Mouse (Mus musculus): ENCODE measurements at regions not wholly inside any gene's neighbourhood (a gene's known extent, or its start where the extent isn't known, plus 50 kb on each side); places are given as distances from the start of the nearest gene placed in this dataset.
"Not testable (repeated sequence)": the region's sequence is repeated elsewhere in the genome, so short reads cannot be mapped to it uniquely, and the experiment has no call there.

DNA sequence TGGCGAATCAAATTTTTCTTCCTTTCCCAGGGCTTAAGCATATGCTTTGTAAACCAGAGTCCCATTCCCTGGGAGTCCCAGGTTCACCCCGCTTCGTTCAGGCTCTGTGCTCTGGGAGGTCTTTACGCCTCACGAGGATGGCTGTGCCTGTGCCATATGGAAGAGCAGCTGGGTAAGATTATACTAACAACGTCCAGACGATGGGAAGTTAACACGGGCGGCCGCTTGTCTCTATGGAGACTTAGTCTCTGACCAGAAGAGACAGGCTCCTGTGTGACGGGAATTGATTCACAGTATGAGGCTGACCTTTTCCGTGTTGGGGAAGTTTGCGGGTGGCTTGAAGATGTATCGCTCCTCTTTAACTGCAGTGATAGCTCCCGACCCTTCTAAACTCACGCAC lies 107.9 kb downstream of the Cand1 start:
- Histone ChIP-seq H3K27me3 (ENCODE audit: insufficient read depth, low read length) (no peaks in the 10 kb centered on the region), H3K9me3 (ENCODE audit: low read length) (no peaks in the 10 kb centered on the region), H3K4me1 (ENCODE audit: insufficient read depth) (no peaks in the 10 kb centered on the region), H3K9ac (replicated peaks) (no peak overlapping the region), H3K36me3 (replicated peaks; ENCODE audit: insufficient read depth, low read length) (no peaks in the 10 kb centered on the region), H3K4me2 (ENCODE audit: low read depth, low read length) (no peak overlapping the region), H3K4me3 (ENCODE audit: low read depth, low read length) (no peak overlapping the region), H3K27ac (ENCODE audit: low read depth) (no peak overlapping the region)
- TF ChIP-seq CTCF (IDR thresholded peaks at IDR 0.05; ENCODE audit: low read depth) = no peak
- no peak for TF ChIP-seq EP300 (IDR thresholded peaks at IDR 0.05; ENCODE audit: low read depth)
- DNase-seq (no peak), ATAC-seq (no peak)
- WGBS (ENCODE audit: insufficient replicate concordance) = 62% methylated on average over 16 of the region's 16 CpGs

DNA sequence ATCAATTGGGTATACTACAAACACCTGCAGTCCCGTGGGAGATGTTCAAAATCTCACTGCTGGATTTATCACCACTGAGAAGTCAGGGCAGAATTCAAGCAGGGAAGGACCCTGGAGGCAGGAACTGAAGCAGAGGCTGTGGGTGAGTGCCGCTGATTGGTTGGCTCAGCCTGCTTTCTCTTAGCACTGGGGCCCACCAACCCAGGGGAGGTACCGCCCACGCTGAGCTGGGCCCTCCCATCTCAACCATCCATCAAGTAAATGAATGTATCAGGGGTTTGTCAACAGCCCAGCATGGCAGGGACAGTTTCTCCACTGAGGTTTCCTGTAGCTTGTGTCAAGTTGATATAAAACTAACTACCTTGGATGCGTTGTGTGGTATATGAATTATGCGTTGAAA lies 109.2 kb downstream of the Cand1 start:
- ATAC-seq (no peak), DNase-seq (no peak)
- Histone ChIP-seq H3K9me3 (ENCODE audit: low read length) (no peaks in the 10 kb centered on the region), H3K27me3 (ENCODE audit: insufficient read depth, low read length) (no peaks in the 10 kb centered on the region), H3K9ac (replicated peaks) (no peak overlapping the region), H3K4me3 (ENCODE audit: low read depth, low read length) (no peak overlapping the region), H3K4me1 (ENCODE audit: insufficient read depth) (no peaks in the 10 kb centered on the region), H3K4me2 (ENCODE audit: low read depth, low read length) (no peak overlapping the region), H3K27ac (ENCODE audit: low read depth) (no peak overlapping the region), H3K36me3 (replicated peaks; ENCODE audit: insufficient read depth, low read length) (no peaks in the 10 kb centered on the region)
- TF ChIP-seq CTCF (IDR thresholded peaks at IDR 0.05; ENCODE audit: low read depth) = no peak
- TF ChIP-seq EP300 (IDR thresholded peaks at IDR 0.05; ENCODE audit: low read depth) = no peak
- 78% methylated on average over 6 of the region's 6 CpGs for WGBS (ENCODE audit: insufficient replicate concordance)

DNA sequence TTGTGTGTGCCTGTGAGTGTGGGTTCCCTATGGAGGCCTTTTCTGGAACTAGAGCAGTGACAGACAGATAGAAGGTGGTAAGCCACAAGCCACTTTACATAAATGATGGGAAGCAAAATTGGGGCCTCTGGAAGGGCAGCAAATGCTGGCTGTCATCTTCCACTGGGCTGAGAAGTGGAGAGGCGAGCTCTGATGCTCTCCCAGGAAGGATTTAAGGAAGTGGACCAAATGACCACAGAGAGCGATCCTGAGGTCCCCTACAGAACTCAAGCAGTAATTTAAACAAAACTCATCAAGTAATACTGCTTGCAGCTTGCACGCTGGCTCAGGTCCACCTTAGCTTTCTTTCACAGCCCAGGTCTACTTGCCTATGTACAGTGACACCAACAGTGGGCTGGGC lies 111.8 kb downstream of the Cand1 start:
- TF ChIP-seq CTCF (IDR thresholded peaks at IDR 0.05; ENCODE audit: low read depth) (no peak), EP300 (IDR thresholded peaks at IDR 0.05; ENCODE audit: low read depth) (no peak)
- Histone ChIP-seq H3K4me1 (ENCODE audit: insufficient read depth) (no peaks in the 10 kb centered on the region), H3K4me2 (ENCODE audit: low read depth, low read length) (no peak overlapping the region), H3K27ac (ENCODE audit: low read depth) (no peak overlapping the region), H3K36me3 (replicated peaks; ENCODE audit: insufficient read depth, low read length) (no peaks in the 10 kb centered on the region), H3K4me3 (ENCODE audit: low read depth, low read length) (no peak overlapping the region), H3K27me3 (ENCODE audit: insufficient read depth, low read length) (no peaks in the 10 kb centered on the region), H3K9me3 (ENCODE audit: low read length) (no peaks in the 10 kb centered on the region), H3K9ac (replicated peaks) (no peak overlapping the region)
- 86% methylated on average over 3 of the region's 3 CpGs for WGBS (ENCODE audit: insufficient replicate concordance)
- no peak for DNase-seq
- ATAC-seq = no peak

- H3K9ac ChIP-seq (replicated peaks) = no peak overlapping the region
- H3K4me3 ChIP-seq (ENCODE audit: low read depth, low read length) = no peak overlapping the region
- H3K36me3 ChIP-seq (replicated peaks; ENCODE audit: insufficient read depth, low read length) = no peaks in the 10 kb centered on the region
- no peaks in the 10 kb centered on the region for H3K4me1 ChIP-seq (ENCODE audit: insufficient read depth)
- no peak for ATAC-seq
- no peak overlapping the region for H3K27ac ChIP-seq (ENCODE audit: low read depth)
- no peaks in the 10 kb centered on the region for H3K9me3 ChIP-seq (ENCODE audit: low read length)
- no peaks in the 10 kb centered on the region for H3K27me3 ChIP-seq (ENCODE audit: insufficient read depth, low read length)
- WGBS (ENCODE audit: insufficient replicate concordance) = 74% methylated on average over 5 of the region's 5 CpGs
- DNase-seq = no peak
- H3K4me2 ChIP-seq (ENCODE audit: low read depth, low read length) = no peak overlapping the region
- TF ChIP-seq EP300 (IDR thresholded peaks at IDR 0.05; ENCODE audit: low read depth) (no peak), CTCF (IDR thresholded peaks at IDR 0.05; ENCODE audit: low read depth) (no peak)
Observed at GRCm38 (mm10) chr10:119123517-119123916, 116.3 kb downstream of the Cand1 start.

DNA sequence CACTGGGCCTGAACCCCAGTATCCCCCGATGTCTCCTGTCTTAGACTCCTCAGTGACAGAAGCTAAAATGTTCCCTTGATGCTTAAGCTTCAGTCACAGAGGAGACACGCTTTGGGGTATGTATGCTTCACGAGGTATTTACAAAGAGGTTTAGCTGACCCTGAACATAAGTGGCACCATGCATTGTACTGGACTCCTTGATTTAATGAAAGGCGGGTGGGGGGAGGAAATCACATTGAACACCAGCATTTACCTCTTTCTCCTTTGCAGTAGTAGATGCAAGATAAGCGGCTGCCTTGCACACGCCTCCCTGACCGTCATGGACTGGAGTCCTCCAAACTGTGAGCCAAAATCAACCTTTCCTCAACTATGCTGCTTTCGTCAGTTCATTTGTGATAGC lies 117.5 kb downstream of the Cand1 start:
- no peaks in the 10 kb centered on the region for H3K9me3 ChIP-seq (ENCODE audit: low read length)
- H3K4me2 ChIP-seq (ENCODE audit: low read depth, low read length) = no peak overlapping the region
- WGBS (ENCODE audit: insufficient replicate concordance) = 89% methylated on average over 8 of the region's 8 CpGs
- no peak overlapping the region for H3K27ac ChIP-seq (ENCODE audit: low read depth)
- H3K4me1 ChIP-seq (ENCODE audit: insufficient read depth) = no peaks in the 10 kb centered on the region
- H3K36me3 ChIP-seq (replicated peaks; ENCODE audit: insufficient read depth, low read length) = no peaks in the 10 kb centered on the region
- no peak for TF ChIP-seq CTCF (IDR thresholded peaks at IDR 0.05; ENCODE audit: low read depth)
- TF ChIP-seq EP300 (IDR thresholded peaks at IDR 0.05; ENCODE audit: low read depth) = no peak
- DNase-seq (no peak), ATAC-seq (no peak)
- no peaks in the 10 kb centered on the region for H3K27me3 ChIP-seq (ENCODE audit: insufficient read depth, low read length)
- H3K9ac ChIP-seq (replicated peaks) = no peak overlapping the region
- H3K4me3 ChIP-seq (ENCODE audit: low read depth, low read length) = no peak overlapping the region

DNA sequence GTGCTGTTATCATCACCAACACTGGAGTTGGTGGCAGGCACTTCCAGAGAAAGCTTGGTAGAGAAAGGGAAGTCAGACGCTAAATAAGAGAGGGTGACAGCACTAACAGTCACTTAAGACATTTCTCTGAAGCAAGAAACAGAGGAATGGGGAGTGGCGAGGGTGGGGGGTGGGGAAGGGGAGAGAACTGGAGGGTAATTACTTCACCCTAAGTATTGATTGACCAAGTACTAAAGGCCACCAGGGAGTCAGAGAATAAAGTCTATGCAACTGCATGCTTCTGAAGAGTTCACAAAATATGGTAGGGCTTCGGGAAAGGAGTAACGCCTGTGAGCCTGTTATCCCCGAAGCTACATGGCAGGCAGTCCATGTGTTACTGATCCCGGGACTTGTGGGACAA lies 118.3 kb downstream of the Cand1 start:
- TF ChIP-seq EP300 (IDR thresholded peaks at IDR 0.05; ENCODE audit: low read depth) (no peak), CTCF (IDR thresholded peaks at IDR 0.05; ENCODE audit: low read depth) (no peak)
- no peak overlapping the region for H3K4me3 ChIP-seq (ENCODE audit: low read depth, low read length)
- WGBS (ENCODE audit: insufficient replicate concordance) = 64% methylated on average over 6 of the region's 6 CpGs

DNA sequence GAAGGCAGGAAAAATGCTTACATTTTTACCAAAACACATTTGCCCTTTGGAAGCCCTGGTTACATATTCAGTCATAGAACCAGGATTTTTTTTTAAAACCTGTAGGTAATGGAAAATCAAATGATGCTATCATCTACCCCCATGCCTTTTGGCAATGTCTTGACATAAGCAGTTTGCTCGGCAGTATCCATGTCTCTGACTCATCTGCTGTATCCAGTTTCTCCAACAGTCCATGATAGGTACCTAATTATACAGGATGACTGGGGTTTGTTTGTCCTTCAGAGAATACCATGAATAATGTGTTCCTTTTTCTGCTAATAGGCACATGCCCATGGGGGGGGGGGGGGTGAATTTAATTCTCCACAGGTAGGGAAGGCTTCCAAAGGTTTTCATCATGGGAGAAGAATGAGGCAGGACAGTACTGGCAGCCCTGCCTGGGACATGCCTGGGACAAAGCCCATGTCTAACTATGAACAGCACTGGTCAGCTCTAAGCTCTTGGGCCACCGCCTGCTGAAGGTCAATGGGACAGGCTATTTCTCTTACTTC lies 122.9 kb downstream of the Cand1 start:
- Histone ChIP-seq H3K9ac (replicated peaks) (no peak overlapping the region), H3K4me2 (ENCODE audit: low read depth, low read length) (no peak overlapping the region), H3K27ac (ENCODE audit: low read depth) (no peak overlapping the region), H3K4me3 (ENCODE audit: low read depth, low read length) (no peak overlapping the region), H3K36me3 (replicated peaks; ENCODE audit: insufficient read depth, low read length) (no peaks in the 10 kb centered on the region), H3K4me1 (ENCODE audit: insufficient read depth) (0 out of 2 replicates have a peak, but pooled peaks cover 3% of the 10 kb centered on the region), H3K27me3 (ENCODE audit: insufficient read depth, low read length) (no peaks in the 10 kb centered on the region), H3K9me3 (ENCODE audit: low read length) (no peaks in the 10 kb centered on the region)
- WGBS (ENCODE audit: insufficient replicate concordance) = 71% methylated on average over 2 of the region's 2 CpGs
- DNase-seq (no peak), ATAC-seq (no peak)
- TF ChIP-seq CTCF (IDR thresholded peaks at IDR 0.05; ENCODE audit: low read depth) (no peak), EP300 (IDR thresholded peaks at IDR 0.05; ENCODE audit: low read depth) (no peak)

More for the DNA sequence above, 118.3 kb downstream of the Cand1 start:
- ATAC-seq (no peak), DNase-seq (no peak)
- no peaks in the 10 kb centered on the region for H3K27me3 ChIP-seq (ENCODE audit: insufficient read depth, low read length)
- H3K4me2 ChIP-seq (ENCODE audit: low read depth, low read length) = no peak overlapping the region
- H3K9me3 ChIP-seq (ENCODE audit: low read length) = no peaks in the 10 kb centered on the region
- H3K9ac ChIP-seq (replicated peaks) = no peak overlapping the region
- H3K4me1 ChIP-seq (ENCODE audit: insufficient read depth) = no peaks in the 10 kb centered on the region
- H3K27ac ChIP-seq (ENCODE audit: low read depth) = no peak overlapping the region
- H3K36me3 ChIP-seq (replicated peaks; ENCODE audit: insufficient read depth, low read length) = no peaks in the 10 kb centered on the region

GRCm38 (mm10) chr10:119115200-119115599 lies 124.7 kb downstream of the Cand1 start:
- H3K9me3 ChIP-seq (ENCODE audit: low read length); H3K36me3 ChIP-seq (replicated peaks; ENCODE audit: insufficient read depth, low read length); DNase-seq; H3K27me3 ChIP-seq (ENCODE audit: insufficient read depth, low read length); H3K4me3 ChIP-seq (ENCODE audit: low read depth, low read length); H3K27ac ChIP-seq (ENCODE audit: low read depth); H3K4me2 ChIP-seq (ENCODE audit: low read depth, low read length); H3K4me1 ChIP-seq (ENCODE audit: insufficient read depth); H3K9ac ChIP-seq (replicated peaks): not testable (repeated sequence)
- ATAC-seq = 0 out of 2 replicates have a peak, but pooled peaks have one; percentile 4

Measured in liver, postnatal 0 days (tissue).